Mouse (Mus musculus): Measurements from ENCODE around the gene Pex11a.
A peak's percentile ranks its signal among the peaks of the same experiment; 100 is the strongest.
"Not testable (repeated sequence)": the region's sequence is repeated elsewhere in the genome, so short reads cannot be mapped to it uniquely, and the experiment has no call there.

Pex11a gene

DNA sequence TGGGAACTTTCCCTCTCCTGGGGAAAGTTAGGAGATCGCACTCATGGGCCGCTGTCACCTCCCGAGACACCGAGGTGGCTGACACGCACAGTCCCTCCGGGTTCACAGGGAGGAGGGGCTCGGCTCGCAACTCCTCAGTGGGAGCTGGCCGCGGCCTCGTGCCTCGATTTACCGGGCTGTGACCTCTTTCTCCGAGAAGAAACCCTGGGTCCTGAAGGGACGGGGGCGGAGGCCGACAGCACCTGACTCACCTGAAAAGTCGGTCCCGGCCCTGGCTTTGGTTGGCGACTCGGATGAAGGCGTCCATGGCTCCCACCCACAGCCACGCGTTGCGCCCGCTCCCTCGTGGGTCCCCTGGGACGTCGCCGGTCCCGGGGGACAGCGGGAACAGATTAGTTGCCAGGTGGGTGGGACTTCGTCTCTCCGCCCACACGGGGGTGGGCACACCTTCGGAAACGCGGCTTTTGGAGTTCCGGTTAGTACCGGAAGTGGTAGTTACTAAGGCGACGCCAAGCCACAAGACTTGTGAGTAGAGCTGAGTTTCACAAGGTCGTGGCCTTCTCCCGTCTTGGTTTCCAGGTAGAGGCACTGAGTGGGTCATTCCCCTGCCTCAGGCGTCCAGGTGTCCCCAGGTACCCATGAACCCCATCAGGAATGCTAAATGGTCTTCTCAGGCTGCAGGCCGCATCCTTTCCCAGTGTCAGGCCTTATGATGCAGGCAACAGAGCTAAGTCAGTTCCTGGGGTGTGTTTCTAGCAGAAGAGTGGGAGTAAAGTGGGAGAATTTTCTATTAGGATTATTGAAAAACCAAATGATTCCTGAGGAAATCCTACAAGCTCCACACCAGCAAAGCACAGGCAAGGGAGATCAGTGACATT is at the start of gene Pex11a, which contains the start of gene Wdr93:
Pex11a (minus strand) TSS at position 473 of the 878 bp plus-strand sequence.
Wdr93 (plus strand) TSS at position 505 of the 878 bp plus-strand sequence.
- peak; percentile 65 to 81 for DNase-seq (ENCODE audit: low spot score in 2 of 2)

- DNase-seq (ENCODE audit: low spot score in 2 of 2), result not testable (repeated sequence)
These were observed 46.9 kb upstream of the Pex11a start for GRCm38 (mm10) chr7:79789812-79790211.

GRCm38 (mm10) chr7:79786295-79786694 is 43.4 kb upstream of the Pex11a start:
- peak; percentile 62 to 75 for DNase-seq (ENCODE audit: low spot score in 2 of 2)

DNA sequence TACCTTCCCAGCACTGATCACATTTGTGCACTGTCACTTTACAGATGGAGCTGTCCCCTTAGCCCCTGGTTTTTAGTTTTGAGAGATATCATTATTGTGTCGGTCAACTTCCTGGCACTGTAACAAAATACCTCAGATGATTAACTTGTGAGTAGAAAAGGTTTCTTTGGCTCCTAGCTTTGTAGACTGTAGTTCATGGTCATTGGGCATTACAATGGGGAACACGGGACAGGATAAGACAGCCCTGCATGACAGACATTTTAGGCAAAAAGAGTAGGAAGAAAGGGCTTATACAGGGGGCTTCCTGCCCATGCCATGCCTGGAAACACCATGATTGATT is 39.6 kb upstream of the Pex11a start:
- no peak for DNase-seq (ENCODE audit: low spot score in 2 of 2)

GRCm38 (mm10) chr7:79781826-79782515 is 39.0 kb upstream of the Pex11a start:
- no peak for DNase-seq (ENCODE audit: low spot score in 2 of 2)

- peak; percentile 72 to 80 for DNase-seq (ENCODE audit: low spot score in 2 of 2)
These were observed 38.0 kb upstream of the Pex11a start for GRCm38 (mm10) chr7:79780647-79781626.

- DNase-seq (ENCODE audit: low spot score in 2 of 2), result peak; percentile 42 to 60
These were observed 28.9 kb upstream of the Pex11a start for GRCm38 (mm10) chr7:79771561-79772512.

DNA sequence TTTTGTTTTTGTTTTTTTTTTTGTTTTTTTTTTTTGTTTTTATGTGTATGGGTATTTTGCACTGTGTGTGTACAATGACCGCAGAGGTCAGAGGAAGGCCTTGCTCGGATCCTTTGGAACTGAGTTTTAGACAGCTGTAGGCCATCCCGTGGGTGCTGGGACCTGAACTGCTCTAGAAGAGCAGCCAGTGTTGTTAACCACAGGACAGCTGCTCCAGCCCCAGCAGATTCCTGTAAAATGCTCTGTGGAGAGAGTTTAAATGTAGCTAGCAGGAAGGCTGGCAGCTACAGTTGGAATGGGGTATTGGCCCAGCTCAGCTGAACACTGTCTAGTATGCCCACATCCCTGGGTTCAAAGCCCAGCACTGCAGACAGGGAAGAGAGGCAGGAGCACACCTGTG is 26.7 kb upstream of the Pex11a start:
- DNase-seq (ENCODE audit: low spot score in 2 of 2), result no peak

GRCm38 (mm10) chr7:79765991-79766390 is 23.1 kb upstream of the Pex11a start:
- no peak for DNase-seq (ENCODE audit: low spot score in 2 of 2)

GRCm38 (mm10) chr7:79762106-79762505 is 19.2 kb upstream of the Pex11a start:
- no peak for DNase-seq (ENCODE audit: low spot score in 2 of 2)

DNA sequence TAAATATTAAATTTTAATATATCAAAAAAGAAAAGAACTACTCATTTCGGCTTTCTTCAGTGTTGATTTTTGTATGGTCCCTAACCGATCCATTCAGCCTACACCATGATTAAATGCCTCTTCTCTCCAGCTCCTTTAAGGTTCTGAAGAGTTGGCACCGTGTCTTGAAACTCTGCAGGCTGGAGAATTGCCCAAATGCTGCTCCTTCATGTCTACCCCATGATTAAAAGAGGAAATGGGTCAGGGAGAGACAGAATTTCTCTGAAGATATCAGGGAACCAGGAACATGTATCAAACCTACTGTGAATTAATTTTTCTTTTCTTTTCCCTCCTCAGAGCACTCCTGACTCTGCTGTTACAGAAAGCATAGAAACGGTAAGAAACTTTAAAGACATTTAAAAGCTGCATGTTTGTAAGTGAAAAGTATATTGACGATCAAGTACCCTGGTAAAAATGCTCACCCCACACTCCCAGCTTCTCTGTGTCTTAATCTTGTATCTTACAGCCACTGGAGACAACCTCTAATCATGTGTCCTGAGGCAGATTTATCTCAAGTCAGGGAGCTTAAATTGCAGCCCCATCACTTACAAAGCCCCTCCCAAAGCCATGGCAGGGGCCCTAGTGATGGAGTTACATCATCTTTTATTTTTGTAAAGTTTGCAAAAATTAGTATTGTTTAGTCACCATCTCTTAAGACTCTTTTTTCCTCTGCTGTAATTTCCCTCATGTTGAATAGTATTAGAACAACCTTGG is 18.4 kb upstream of the Pex11a start:
- DNase-seq (ENCODE audit: low spot score in 2 of 2), result no peak

DNA sequence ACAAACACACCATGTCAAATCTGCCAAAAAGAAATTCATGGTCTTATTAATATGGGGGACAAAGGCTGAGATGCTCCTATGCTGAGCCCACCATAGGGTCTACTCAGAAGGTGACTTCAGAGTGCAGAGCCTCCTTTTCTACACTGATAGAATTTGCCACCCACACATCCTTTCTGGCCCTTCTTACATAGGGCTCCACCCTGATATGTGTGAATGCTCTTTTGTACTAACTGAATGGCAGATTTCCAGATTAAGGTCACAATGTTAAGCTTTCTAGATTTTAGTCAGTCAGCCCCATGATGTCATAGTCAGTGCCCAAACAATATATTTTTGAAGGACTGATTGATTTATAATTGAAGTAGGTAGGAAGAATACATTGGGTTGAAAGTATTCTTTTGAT is 16.8 kb upstream of the Pex11a start:
- no peak for DNase-seq (ENCODE audit: low spot score in 2 of 2)

- DNase-seq (ENCODE audit: low spot score in 2 of 2), result no peak
These were observed 15.2 kb upstream of the Pex11a start for GRCm38 (mm10) chr7:79758176-79758575.

GRCm38 (mm10) chr7:79756334-79756733 is 13.4 kb upstream of the Pex11a start:
- DNase-seq (ENCODE audit: low spot score in 2 of 2), result no peak

GRCm38 (mm10) chr7:79749511-79749910 is 6.6 kb upstream of the Pex11a start:
- DNase-seq (ENCODE audit: low spot score in 2 of 2), result no peak

GRCm38 (mm10) chr7:79747659-79748058 is 4.7 kb upstream of the Pex11a start:
- no peak for DNase-seq (ENCODE audit: low spot score in 2 of 2)

- DNase-seq (ENCODE audit: low spot score in 2 of 2), result no peak
These were observed 1.7 kb upstream of the Pex11a start for GRCm38 (mm10) chr7:79744585-79744984.

DNA sequence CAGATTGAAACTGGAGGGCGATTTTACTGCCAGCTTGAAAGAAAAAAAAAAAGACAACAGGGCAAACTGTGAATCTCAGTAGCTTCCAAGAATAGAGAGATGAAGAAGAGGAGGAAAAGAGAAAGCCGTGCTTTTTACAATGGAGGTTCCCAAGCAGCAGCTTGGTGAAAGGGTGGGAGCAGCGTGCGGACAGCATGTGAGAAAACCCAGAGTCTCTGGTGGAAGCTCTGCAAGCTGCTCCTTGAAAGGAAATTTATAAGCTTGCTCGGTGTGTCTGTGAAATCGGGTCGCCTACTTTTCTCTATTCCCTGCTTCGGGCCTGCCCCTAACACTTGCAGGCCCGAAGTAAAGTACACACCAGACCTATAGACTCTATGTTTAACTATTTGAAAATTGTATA is 1.1 kb upstream of the Pex11a start:
- peak; percentile 22 to 39 for DNase-seq (ENCODE audit: low spot score in 2 of 2)

GRCm38 (mm10) chr7:79742277-79742658 is 663 bp downstream of the Pex11a start:
- DNase-seq (ENCODE audit: low spot score in 2 of 2), result no peak

- no peak for DNase-seq (ENCODE audit: low spot score in 2 of 2)
These were observed 2.7 kb downstream of the Pex11a start for GRCm38 (mm10) chr7:79740279-79740678.
